Mouse (Mus musculus): ENCODE measurements around the gene Tmem239.
"Not testable (repeated sequence)": the region's sequence is repeated elsewhere in the genome, so short reads cannot be mapped to it uniquely, and the experiment has no call there.

Tmem239 gene

DNA sequence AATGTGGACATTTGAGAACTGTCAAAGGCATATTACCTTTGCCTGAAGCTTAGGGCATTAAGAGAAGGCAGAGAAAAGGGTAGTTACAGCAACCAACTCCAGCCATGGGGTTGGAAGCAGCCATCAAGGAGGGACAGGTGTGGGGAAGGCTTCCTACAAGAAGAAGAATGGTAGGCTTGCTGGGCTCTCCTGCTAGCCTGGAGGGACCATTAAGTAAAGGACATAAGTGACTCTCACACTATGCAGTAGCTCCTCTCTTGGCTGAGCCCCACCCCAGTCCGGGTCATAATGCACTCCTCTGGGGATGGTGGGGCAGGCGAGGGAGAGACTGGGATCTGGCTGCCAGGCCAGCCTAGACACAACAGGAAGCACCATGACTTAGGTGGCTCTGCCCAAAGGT, at the start of gene Tmem239:
Gene Tmem239 (plus strand): TSS at position 301 of the 400 bp plus-strand sequence.
- no peak for DNase-seq (ENCODE audit: inconsistent ontology term)

DNA sequence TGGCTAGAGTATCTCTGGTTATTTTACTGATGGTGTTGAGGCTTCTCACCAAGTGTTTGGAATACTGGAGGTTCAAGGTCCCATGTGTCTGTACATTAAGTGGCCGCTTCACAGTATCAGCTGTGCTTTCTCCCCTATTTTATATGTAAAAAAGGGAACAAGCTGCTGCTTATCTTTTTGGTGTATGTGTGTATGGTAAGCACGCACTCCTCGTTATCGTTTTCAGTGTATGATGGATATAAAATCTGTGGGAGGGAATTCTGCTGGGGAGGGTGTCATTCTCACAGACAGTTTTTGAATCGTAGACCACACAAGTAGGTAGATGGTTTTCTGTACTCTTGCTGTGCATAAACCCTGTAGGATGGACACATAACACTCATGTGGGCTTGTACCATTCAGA, 48.7 kb upstream of the Tmem239 start:
- no peak for DNase-seq (ENCODE audit: inconsistent ontology term)

DNA sequence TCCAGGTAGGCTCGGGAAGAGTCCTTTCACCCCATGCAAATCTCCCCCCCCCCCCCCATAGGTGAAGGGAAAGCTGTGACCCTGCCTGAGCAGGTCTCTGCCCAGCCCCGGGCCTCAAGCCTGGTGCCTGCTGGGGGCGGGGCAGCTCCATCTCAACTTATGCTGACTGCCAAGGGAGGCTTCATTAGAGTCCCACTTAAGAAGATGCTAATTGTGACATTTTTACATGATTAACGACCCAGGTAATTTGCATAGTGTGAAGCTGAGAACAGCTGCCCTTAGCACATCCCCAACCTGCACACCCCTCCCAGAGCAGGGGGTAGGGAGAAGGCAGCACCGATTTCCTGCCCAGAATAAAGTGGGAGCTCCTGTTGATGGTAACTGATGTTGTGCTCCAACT, 47.4 kb upstream of the Tmem239 start:
- DNase-seq (ENCODE audit: inconsistent ontology term) = no peak

DNA sequence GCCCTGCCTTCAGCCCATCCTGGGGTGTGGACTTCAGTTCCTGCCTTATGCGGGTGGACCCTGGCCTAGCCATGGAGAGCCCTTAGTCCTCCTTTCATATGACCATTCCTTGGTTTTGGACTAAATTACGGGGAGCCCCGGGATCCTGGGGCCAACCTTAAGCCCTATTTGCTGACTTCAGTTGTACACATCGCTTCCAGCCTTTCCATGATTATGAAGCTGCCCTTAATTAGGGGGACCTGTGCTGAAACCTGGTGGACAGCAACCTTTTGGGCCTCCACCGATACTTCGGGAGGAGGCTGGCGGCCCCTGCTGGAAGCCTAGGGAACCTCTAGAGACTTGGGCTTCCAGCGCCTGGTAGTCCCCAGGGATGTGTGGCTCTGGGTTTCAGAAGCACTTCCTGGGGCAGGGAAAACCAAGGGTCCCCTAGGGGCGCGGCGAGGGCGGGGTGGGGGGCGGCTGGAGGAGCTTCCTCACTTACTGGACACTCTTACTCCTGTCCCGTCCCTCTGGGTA, 43.7 kb upstream of the Tmem239 start:
- peak; percentile 74 for DNase-seq (ENCODE audit: inconsistent ontology term)

DNA sequence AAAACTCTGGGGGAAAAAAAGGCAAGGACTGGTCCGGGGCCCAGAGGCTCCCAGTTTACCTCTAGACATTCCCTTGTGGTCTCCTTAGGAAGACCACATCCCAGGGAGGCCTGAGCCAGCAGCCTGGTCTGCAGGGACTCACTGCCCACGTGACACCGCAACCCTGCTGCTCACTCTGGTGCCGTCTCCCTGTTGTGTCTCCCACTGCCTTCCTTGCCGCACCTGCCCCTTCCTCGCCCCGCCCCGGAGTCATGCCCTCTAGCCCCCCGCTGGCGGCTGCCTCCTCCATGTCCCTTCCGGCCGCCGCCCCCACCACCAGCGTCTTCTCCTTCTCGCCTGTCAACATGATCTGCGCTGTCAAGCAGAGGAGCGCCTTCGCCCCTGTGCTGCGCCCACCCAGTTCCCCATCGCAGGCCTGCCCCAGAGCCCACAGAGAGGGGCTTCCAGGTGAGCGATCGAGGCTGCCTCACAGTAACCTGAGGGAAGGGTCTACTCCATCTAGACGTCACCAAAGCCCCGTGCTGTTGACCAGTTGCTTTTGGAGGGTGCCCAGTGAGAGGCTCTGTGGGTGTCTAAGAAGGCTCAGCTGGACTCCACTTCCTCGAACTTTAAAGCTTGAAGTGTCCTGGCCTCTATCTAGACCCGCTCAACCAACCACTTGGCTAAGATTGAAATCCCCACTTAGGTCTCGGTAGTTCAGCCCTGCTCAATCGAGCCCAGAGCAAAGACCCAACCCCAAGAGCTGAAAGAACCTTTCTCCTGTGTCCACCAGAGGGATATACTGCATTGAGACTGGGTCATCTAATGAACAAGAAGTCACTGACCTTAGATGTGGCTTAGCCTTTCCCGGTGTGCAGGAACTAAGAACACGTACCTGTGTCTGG, 40.8 kb upstream of the Tmem239 start:
- DNase-seq (ENCODE audit: inconsistent ontology term) = no peak

DNA sequence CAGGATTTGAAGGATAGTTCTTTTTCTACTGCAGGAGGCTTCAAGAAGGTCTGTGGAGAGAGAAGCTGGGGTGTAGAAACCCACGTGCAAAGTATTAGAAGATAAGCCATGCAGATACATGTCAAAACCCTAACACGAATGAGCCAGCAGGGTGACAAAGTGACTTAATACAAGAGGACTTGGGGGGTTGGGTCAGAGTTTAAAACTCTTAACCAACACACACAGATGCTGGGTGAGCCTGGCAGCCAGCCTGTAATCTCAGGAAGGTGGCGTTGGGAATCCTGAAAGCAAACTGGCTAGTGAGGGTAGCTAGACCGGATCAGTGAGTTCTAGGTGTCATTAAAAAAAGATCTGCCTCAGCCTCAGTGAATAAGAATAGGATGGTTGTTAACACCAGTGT, 38.9 kb upstream of the Tmem239 start:
- no peak for DNase-seq (ENCODE audit: inconsistent ontology term)

DNA sequence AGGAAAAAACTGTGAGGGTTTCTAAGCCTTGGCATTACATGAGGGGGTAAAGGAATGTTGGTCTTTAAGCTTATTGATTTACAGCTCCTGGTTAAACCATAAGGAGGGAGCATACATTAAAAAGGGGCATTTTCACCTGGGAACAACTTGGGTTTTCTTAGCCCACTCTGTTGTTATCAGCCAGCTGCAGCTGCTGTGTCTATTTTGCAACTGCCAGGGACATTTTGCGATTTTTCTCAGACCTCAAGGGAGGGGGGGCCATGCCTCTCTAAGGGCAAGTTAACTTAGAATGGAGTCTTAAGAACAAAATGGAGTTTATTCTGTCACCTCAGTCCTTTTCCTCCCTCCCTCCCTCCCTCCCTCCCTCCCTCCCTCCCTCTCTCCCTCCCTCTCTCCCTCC, 33.3 kb upstream of the Tmem239 start:
- DNase-seq (ENCODE audit: inconsistent ontology term) = not testable (repeated sequence)

DNA sequence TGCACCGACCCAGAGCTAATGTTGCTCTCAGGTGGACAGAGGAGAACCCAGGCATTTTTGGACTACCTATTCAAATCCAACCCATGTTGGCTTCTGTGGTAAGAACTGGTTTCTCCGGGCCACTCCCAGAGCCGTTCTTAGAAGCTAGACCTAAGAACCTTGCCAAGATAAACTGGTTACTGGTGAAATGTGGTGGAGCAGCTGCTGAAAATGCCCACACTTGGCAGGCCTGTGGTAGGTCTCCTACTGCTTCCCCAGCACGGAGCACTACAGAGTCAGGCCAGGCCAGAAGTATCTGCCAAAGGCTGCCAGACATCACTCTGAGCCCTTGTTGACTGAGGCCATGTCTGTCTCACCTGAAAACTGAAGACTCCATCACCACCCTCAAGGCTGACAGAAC, 31.3 kb upstream of the Tmem239 start:
- no peak for DNase-seq (ENCODE audit: inconsistent ontology term)

DNA sequence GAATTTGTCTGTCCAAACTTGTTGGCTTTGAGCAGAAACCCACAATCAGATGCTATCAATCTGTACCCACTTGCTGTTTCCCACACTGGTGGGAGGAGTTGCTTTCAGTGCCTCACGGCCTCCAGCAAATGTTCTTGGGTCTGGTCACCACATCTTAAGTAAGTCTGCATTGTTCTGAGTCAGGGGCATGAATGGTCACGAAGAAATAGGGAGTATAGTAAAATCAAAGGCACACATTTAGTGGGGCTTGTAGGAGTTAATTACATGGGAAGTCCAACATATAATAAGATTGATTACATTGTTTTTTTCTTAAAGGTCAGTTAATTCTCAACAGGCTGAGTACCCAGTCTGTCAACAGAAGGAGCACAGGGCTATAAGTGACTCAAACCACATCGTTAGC, 23.1 kb upstream of the Tmem239 start:
- DNase-seq (ENCODE audit: inconsistent ontology term) = no peak

DNA sequence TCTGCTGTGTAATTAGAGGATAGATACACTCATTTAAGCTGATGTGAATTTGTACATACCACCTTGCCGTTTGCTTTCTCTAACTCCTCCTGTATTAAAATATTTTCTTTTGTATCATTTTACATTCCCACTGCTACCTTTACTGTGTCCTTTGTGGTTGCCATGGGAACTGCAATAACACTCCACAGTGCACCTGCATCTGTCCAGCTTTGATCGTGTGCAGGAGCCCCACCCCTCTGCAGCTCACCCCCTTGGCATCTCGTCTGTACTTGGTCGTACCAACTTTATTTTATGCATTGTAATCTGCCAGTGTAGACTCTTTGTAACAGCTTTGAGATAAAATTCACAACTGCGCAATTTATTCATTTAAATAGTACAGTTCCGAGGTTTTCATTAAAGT, 22.4 kb upstream of the Tmem239 start:
- DNase-seq (ENCODE audit: inconsistent ontology term) = no peak

DNA sequence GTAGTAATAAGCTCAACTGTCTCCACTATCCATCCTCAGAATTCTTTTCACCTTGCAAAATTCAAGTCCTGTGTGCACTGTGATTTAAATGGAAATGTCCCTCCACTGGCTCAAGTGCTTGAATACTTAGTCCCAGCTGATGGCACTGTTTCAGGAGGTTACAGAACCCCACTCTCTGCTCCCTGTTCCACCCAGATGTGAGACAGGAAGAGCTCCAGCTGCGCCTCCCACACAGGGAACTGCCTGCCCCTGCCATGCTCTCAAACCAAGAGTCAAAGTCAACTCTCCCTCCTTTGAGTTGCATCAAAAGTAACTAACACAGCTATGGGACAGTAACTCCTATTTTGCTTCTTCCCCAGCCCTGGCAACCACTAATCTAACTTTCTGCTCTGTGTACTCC, 20.1 kb upstream of the Tmem239 start:
- no peak for DNase-seq (ENCODE audit: inconsistent ontology term)

DNA sequence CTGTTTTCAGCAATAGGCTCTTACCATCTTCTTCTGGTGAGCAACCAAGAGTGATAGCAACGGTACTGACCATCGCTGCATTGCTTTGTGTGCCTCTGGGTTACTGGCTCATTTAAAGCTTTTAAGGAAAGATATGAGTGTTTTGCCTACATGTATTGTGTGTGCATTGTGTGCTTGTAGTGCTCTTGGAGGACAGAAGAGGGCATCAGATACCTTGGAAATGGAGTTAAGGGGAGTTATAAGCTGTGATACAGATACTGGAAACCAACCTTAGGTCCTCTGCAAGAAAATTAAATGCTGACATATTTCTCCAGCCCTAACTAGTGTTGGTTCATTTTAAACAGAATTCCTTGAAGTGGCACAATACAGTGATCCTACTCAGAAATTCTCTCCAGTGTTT, 17.5 kb upstream of the Tmem239 start:
- DNase-seq (ENCODE audit: inconsistent ontology term) = no peak

DNA sequence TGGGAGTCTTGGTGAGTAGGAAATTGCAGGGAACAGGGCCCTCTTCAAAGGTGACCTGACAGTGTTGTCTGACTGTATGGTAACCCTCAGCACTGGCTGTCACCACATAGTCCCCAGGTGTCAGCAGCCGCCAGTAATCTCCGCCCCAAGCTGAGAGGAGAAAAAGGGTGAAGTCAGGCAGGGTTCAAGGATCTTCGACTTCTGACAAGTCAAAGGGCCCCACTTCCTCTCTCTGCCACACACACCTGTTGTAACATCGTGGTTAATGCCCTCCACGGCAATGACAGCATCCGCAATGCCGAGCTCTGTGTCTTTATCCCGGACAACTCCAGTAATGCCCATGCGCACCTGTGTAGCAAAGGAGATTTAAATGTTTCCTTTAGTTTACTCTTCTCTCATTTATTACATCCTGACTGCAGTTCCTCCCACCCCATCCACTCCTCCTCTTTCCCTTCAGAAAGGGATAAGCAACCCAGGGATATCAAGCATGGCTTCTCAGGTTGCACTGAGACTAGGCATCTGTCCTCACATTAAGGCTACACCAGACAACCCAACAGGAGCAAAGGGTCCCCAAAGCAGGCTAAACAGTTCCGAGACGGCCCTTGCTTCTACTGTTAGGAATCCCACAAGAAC, 15.2 kb upstream of the Tmem239 start:
- DNase-seq (ENCODE audit: inconsistent ontology term) = no peak

DNA sequence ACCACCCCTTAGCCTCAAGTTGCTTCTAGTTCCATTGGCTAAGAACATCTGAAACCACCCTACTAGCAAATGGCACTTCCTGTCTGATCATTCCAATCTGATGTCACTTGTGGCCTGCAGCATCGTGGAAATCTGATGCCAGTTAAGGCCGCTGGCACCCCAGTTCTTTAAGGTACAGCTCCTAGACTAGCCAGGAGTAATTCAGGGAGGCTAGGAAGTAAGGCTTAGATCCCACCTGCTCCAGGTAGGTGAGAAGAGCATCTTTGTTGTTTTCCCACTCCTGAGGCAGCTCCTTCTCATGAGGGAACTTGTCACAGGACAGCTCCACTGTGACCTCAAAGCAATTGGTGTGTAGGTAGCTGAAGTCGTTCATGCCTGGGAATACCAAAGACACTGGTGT, 13.4 kb upstream of the Tmem239 start:
- no peak for DNase-seq (ENCODE audit: inconsistent ontology term)

DNA sequence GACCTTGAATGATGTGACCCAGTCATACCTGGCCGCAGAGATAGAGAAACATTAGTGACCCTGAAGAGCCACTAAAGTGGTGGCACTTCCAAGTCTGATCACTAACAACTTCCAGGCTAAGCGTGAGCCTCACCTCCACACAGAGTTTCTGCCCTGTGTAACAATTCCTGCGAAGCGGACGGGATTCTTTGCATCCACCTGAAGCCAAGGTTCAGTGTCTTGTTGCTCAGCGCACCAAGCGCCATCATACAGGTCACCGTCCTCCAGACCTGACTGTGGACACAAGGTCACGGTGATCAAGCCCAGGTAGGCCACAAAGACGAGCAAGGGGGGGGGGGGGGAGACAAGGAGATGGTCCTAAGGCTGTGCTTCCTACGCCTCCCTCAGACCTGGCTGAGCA, 10.6 kb upstream of the Tmem239 start:
- DNase-seq (ENCODE audit: inconsistent ontology term) = no peak

DNA sequence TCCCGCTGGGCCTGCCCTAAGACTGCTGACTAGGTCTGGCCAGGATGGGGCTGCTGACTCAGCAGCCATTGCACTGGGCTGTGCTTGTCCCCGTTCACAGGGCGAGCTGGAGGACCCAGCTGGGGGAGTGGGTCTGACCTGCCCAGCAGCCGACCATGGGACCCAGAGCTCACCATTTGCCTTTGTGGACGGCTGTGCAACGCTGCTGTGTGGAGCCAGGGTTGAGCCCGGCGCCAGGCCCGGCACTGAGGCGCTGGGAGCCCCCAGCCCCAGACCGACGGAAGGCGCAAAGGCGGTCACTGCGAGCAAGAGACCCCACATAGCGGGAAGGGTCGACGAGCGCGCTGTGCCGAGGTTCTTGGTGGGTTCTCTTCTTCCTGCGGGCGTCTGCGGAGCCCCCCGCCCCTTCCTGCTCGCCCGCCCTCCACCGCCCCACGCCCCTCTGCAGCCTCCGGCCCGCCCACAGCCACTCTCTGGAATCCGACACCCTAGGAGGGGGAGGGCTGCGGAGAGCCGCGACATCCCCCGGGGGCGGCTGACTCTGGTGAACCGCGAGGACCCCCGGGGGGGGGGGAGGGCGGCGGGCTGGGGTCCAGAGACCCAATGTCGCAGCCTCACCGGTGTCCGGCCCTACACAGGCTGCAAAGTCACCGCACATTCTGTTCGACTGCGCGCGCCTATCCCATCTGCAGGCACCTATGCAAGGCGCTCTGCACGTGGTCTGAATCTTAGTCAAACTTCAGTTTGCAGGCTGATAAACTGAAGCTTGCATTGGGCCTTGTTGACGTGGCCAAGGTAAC, 8.9 kb upstream of the Tmem239 start, which contains the start of gene Cpxm1:
Gene Cpxm1 (minus strand): TSS at position 389 of the 800 bp plus-strand sequence.
- peak; percentile 47 for DNase-seq (ENCODE audit: inconsistent ontology term)

DNA sequence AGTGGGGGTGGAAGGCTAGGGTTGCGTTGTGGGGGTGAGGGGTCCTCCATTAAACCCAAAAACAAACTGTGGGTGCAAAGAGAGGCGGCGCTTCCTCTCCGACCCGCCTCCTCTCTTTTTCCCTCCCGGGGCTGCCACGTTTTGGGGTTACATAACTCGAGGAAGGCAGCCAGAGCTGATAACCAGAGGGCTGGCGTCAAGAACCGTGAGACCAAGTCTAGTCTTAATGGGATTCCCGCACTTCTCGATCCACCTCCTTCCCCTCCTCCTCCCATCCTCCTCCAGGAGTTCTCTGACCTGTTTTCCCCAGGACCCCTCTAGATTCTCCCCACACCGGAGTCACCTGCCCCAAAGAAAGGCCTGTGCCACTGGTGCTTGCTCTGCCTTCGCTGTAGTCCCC, 8.2 kb upstream of the Tmem239 start:
- DNase-seq (ENCODE audit: inconsistent ontology term) = no peak

DNA sequence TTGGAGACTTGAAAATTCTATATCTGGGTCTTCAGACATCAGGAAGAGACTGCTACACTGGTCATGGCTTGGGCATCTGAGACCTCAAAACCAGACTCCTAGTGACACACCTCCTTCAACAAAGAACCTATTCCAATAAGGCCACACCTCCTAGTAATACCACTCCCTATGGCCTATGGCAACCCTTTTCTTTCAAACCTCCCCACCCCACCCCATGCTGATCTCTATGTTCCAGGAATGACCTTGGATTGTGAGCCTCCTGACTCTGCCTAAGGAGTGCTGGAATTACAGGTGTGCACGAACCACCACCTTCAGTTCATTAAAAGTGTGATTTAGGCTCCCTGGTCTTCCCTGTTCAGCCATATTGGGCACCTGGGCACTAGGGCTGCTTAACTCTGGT, 6.2 kb upstream of the Tmem239 start:
- no peak for DNase-seq (ENCODE audit: inconsistent ontology term)

DNA sequence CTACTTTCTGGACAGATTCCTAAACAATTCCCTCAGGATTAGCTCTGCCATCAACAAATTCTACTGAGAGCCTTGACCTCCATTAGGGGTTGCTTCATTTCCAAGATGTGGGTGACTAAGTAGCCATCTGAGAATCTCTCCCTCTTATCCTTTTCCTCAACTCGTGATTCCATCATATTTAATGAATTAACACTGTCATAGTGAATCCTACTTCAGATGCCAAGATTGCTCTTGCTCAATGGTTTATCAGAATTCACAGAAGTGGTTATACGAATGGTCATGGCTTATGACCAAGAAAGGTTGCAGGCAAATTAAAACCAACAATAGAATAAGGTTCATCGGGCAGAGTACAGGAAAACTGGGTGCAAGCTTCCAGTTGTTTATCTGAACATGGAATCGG, 4.4 kb upstream of the Tmem239 start:
- no peak for DNase-seq (ENCODE audit: inconsistent ontology term)

DNA sequence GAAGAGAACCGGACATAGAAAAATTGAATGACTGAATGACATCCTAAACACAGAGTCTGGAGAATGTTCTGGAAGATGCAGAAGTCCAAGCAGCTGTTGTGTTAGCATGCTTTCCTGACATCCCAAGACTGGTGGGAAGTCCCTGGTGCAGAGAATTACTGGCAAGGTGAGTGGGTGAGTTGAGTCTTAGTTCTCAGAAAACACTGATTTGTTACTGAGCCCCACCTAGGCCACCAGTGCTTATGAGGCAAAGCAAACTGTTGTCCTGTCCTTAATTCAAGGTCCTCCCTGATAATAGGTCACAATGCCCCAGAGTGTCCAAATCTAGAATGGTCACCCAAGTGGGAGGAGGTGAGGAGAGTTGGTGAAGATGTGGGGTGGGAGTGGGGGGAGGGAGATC, 1.3 kb upstream of the Tmem239 start, which contains the start of the genes Gm28372 and 1700020A23Rik:
Gene Gm28372 (plus strand): TSS at position 301 of the 400 bp plus-strand sequence.
Gene 1700020A23Rik (plus strand): TSS at position 321 of the 400 bp plus-strand sequence.
- DNase-seq (ENCODE audit: inconsistent ontology term) = no peak

DNA sequence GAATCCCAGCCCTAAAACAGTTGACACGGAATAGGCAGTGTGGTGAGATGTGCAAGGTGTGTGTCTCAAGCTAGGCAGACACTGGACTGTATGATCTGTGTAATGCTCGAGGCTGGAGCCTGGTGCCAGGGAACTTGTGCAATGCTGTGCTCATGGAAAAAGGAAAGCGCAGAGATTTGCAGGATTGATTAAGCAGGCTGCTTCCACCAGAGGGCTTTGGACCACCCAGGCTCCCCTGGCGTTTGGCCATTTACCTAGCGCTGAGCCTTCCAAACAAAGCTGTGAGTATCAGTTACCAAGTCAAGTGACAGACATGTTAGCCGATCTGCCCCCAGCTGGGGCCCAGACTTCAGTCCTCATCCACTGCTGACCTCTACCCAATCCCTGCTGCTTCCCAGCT, 1.9 kb downstream of the Tmem239 start:
- DNase-seq (ENCODE audit: inconsistent ontology term) = no peak
